Mouse (Mus musculus): ENCODE data around the gene Klc4. TPM values are rescaled to one million over a fixed set of nuclear protein-coding genes. Genes with fewer than 3 reads are reported as not detected.

Gene Klc4
- polyA plus RNA-seq, 1 experiment from 2014 or later: 32.8 TPM

- no peaks in the 10 kb centered on the region for H3K9me3 ChIP-seq (ENCODE audit: control insufficient read depth, low read length)
- under 1% methylated on average over 87 of the region's 90 CpGs for WGBS
- H3K27ac ChIP-seq (replicated peaks; ENCODE audit: low read depth, low read length): peak within 1 kb of the TSS; percentile 89
- H3K27me3 ChIP-seq (ENCODE audit: control insufficient read depth, insufficient read depth, low read length): no peaks in the 10 kb centered on the region
- DNase-seq: peak; percentile 95
- peak within 1 kb of the TSS; percentile 93 for H3K4me3 ChIP-seq (replicated peaks; ENCODE audit: low read depth, low read length)
- H3K9ac ChIP-seq (replicated peaks; ENCODE audit: low read length): peak within 1 kb of the TSS; percentile 91
- H3K4me2 ChIP-seq (ENCODE audit: low read length): peak within 1 kb of the TSS; percentile 78
- peaks cover 36% of the 10 kb centered on the region for H3K36me3 ChIP-seq (ENCODE audit: control insufficient read depth, insufficient read depth, low read length)
- peaks cover 33% of the 10 kb centered on the region for H3K4me1 ChIP-seq (ENCODE audit: control insufficient read depth, insufficient read depth, low read length)
- ATAC-seq (ENCODE audit: low FRiP score, low TSS enrichment): peak; percentile 86
These were observed 16.8 kb downstream of the Klc4 start, which contains the start of gene Ptk7 for GRCm38 (mm10) chr17:46628791-46629684. Ptk7 (minus strand) TSS chr17:46629504.

DNA sequence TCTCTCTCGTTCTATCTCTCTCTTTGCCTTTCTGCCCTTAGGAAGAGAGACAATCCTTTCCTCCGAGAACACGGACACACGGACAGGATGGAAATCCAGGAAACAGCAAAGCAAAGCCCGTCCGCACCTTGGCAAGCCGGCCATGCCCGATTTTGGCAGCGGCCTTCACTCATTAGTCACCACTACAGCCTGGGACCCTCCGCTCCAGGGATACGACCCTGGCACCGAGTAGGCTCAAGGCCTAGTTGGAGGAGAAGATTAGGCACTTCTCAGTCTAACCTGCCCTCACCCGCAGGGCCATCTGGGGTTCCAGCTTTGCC lies 17.4 kb downstream of the Klc4 start:
- peak overlapping the region; percentile 93 for H3K4me3 ChIP-seq (replicated peaks; ENCODE audit: low read depth, low read length)
- H3K9me3 ChIP-seq (ENCODE audit: control insufficient read depth, low read length): no peaks in the 10 kb centered on the region
- H3K9ac ChIP-seq (replicated peaks; ENCODE audit: low read length): peak overlapping the region; percentile 91
- peaks cover 30% of the 10 kb centered on the region for H3K36me3 ChIP-seq (ENCODE audit: control insufficient read depth, insufficient read depth, low read length)
- ATAC-seq (ENCODE audit: low FRiP score, low TSS enrichment) (no peak), DNase-seq (no peak)
- peak overlapping the region; percentile 89 for H3K27ac ChIP-seq (replicated peaks; ENCODE audit: low read depth, low read length)
- H3K27me3 ChIP-seq (ENCODE audit: control insufficient read depth, insufficient read depth, low read length): no peaks in the 10 kb centered on the region
- 0% methylated on average over 13 of the region's 13 CpGs for WGBS
- H3K4me2 ChIP-seq (ENCODE audit: low read length): peak overlapping the region; percentile 78
- peaks cover 37% of the 10 kb centered on the region for H3K4me1 ChIP-seq (ENCODE audit: control insufficient read depth, insufficient read depth, low read length)

DNA sequence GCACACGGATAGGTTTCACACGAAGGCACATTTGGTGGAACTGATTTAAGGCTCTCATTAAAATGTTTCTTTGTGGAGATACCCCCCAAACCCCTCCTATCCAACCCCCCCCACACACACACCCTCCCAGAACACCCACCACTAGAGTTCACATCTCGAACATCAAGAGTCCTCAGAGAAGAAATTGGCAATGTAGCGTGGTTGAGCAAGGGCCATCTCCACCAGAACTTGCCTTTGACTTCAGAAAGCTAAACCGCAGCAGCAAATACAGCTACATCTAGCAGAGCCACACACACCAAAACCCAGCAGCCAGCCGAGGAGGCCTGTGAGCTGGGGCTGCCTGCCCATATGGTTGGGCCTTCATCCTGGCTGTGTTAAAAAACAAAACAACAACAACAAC lies 18.4 kb downstream of the Klc4 start:
- H3K4me1 ChIP-seq (ENCODE audit: control insufficient read depth, insufficient read depth, low read length): peaks cover 37% of the 10 kb centered on the region
- peak overlapping the region; percentile 78 for H3K4me2 ChIP-seq (ENCODE audit: low read length)
- no peaks in the 10 kb centered on the region for H3K9me3 ChIP-seq (ENCODE audit: control insufficient read depth, low read length)
- H3K27ac ChIP-seq (replicated peaks; ENCODE audit: low read depth, low read length): no peak overlapping the region
- H3K9ac ChIP-seq (replicated peaks; ENCODE audit: low read length): peak overlapping the region; percentile 91
- H3K4me3 ChIP-seq (replicated peaks; ENCODE audit: low read depth, low read length): peak overlapping the region; percentile 93
- ATAC-seq (ENCODE audit: low FRiP score, low TSS enrichment) (no peak), DNase-seq (no peak)
- 74% methylated on average over 6 of the region's 6 CpGs for WGBS
- no peaks in the 10 kb centered on the region for H3K27me3 ChIP-seq (ENCODE audit: control insufficient read depth, insufficient read depth, low read length)
- H3K36me3 ChIP-seq (ENCODE audit: control insufficient read depth, insufficient read depth, low read length): peaks cover 20% of the 10 kb centered on the region

GRCm38 (mm10) chr17:46624598-46624997 lies 21.2 kb downstream of the Klc4 start:
- 77% methylated on average over 12 of the region's 12 CpGs for WGBS
- Histone ChIP-seq H3K4me3 (replicated peaks; ENCODE audit: low read depth, low read length) (no peak overlapping the region), H3K9me3 (ENCODE audit: control insufficient read depth, low read length) (no peaks in the 10 kb centered on the region), H3K4me2 (ENCODE audit: low read length) (no peak overlapping the region), H3K27ac (replicated peaks; ENCODE audit: low read depth, low read length) (no peak overlapping the region), H3K36me3 (ENCODE audit: control insufficient read depth, insufficient read depth, low read length) (no peaks in the 10 kb centered on the region), H3K9ac (replicated peaks; ENCODE audit: low read length) (peak overlapping the region; percentile 14; the same call in 1 of the 2 replicates), H3K27me3 (ENCODE audit: control insufficient read depth, insufficient read depth, low read length) (no peaks in the 10 kb centered on the region), H3K4me1 (ENCODE audit: control insufficient read depth, insufficient read depth, low read length) (peaks cover 38% of the 10 kb centered on the region)
- ATAC-seq (ENCODE audit: low FRiP score, low TSS enrichment): no peak
- DNase-seq: no peak

GRCm38 (mm10) chr17:46623819-46624557 lies 21.8 kb downstream of the Klc4 start:
- 29% methylated on average over 10 of the region's 10 CpGs for WGBS
- peaks cover 44% of the 10 kb centered on the region for H3K4me1 ChIP-seq (ENCODE audit: control insufficient read depth, insufficient read depth, low read length)

DNA sequence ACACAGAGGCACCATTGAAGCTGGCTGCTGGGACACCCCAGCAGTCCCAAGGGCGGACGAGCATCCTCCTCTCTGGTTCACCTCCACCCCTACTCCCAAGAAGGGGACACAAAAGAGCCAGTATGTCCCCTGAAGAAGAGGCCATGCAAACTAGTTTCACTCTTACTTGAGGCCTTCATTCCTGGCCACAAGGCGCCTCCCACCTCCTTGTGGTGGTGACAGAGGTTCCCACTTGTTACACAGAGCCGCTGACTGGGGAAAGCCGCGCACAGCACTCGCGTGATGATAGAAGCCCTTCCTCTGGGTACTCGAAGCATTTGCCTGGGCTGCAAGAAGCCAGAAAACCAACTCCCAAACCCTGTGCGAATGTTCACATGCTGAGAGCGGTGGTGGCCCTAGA lies 23.6 kb downstream of the Klc4 start:
- Histone ChIP-seq H3K9me3 (ENCODE audit: control insufficient read depth, low read length) (no peaks in the 10 kb centered on the region), H3K27me3 (ENCODE audit: control insufficient read depth, insufficient read depth, low read length) (no peaks in the 10 kb centered on the region), H3K4me2 (ENCODE audit: low read length) (no peak overlapping the region), H3K9ac (replicated peaks; ENCODE audit: low read length) (no peak overlapping the region), H3K4me1 (ENCODE audit: control insufficient read depth, insufficient read depth, low read length) (peaks cover 50% of the 10 kb centered on the region), H3K27ac (replicated peaks; ENCODE audit: low read depth, low read length) (no peak overlapping the region), H3K36me3 (ENCODE audit: control insufficient read depth, insufficient read depth, low read length) (no peaks in the 10 kb centered on the region), H3K4me3 (replicated peaks; ENCODE audit: low read depth, low read length) (no peak overlapping the region)
- DNase-seq: no peak
- WGBS: 88% methylated on average over 11 of the region's 11 CpGs
- no peak for ATAC-seq (ENCODE audit: low FRiP score, low TSS enrichment)

More at GRCm38 (mm10) chr17:46623819-46624557, 21.8 kb downstream of the Klc4 start:
- Histone ChIP-seq H3K9ac (replicated peaks; ENCODE audit: low read length) (peak overlapping the region; percentile 27), H3K27ac (replicated peaks; ENCODE audit: low read depth, low read length) (0 out of 2 replicates have a peak overlapping the region, but pooled peaks have one; percentile 28), H3K9me3 (ENCODE audit: control insufficient read depth, low read length) (no peaks in the 10 kb centered on the region), H3K36me3 (ENCODE audit: control insufficient read depth, insufficient read depth, low read length) (no peaks in the 10 kb centered on the region), H3K4me2 (ENCODE audit: low read length) (no peak overlapping the region), H3K27me3 (ENCODE audit: control insufficient read depth, insufficient read depth, low read length) (no peaks in the 10 kb centered on the region), H3K4me3 (replicated peaks; ENCODE audit: low read depth, low read length) (no peak overlapping the region)
- DNase-seq (no peak), ATAC-seq (ENCODE audit: low FRiP score, low TSS enrichment) (no peak)

DNA sequence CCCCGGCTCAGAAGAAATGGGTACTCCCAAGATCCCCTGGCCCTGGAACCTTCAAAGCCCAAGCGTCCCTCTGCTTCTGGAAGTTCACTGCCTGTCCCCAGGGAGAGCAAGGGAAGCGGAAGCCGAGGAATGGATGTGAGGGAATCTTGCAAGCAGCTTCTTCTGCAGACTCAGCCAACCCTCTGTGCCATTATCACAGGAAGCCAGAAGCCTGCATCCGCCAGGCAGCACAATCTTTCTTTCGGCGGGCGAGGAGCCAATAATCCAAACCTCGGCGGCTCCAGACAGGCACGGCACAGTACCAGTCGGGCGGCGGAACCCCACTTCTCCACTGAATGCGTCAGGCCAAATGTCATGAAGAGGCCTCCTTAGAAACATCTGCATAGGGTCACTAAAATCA lies 24.5 kb downstream of the Klc4 start:
- Histone ChIP-seq H3K36me3 (ENCODE audit: control insufficient read depth, insufficient read depth, low read length) (no peaks in the 10 kb centered on the region), H3K4me2 (ENCODE audit: low read length) (no peak overlapping the region), H3K27ac (replicated peaks; ENCODE audit: low read depth, low read length) (no peak overlapping the region), H3K9me3 (ENCODE audit: control insufficient read depth, low read length) (no peaks in the 10 kb centered on the region), H3K4me1 (ENCODE audit: control insufficient read depth, insufficient read depth, low read length) (peaks cover 43% of the 10 kb centered on the region), H3K9ac (replicated peaks; ENCODE audit: low read length) (no peak overlapping the region), H3K27me3 (ENCODE audit: control insufficient read depth, insufficient read depth, low read length) (no peaks in the 10 kb centered on the region), H3K4me3 (replicated peaks; ENCODE audit: low read depth, low read length) (no peak overlapping the region)
- ATAC-seq (ENCODE audit: low FRiP score, low TSS enrichment): no peak
- 76% methylated on average over 15 of the region's 15 CpGs for WGBS
- peak; percentile 35 for DNase-seq

DNA sequence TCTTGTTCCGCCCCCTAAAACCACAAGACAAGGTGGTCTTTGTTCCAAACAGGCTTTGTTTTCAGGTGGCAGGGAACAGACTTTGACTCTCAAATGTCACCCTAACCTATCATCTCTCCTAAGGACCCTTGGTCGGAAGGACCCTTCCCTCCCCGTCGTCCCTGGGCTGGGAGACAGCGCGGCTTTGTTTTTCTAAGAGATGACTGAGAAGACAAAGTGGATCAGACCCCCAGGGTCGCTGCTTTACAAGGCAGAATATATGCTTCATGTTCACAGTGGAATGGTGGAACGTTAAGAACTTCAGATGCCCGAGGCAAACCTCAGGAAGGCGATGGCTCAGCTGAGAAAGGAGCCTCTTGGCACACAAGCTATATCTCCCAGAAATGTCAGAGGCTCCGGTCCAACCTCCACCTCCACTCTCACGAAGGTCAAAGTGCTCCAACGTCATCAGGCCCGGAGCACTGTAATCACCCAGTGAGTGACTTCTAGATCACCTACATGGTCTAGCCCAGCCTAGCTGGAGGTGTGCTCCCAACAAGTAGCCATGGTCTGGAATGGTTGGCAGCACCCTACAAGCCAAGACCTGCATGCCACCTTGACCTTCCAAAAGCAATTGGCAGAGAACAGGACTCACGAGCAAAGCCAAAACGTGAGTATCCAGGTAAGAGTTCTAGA lies 26.0 kb downstream of the Klc4 start:
- peak; percentile 55 for DNase-seq
- no peak overlapping the region for H3K4me3 ChIP-seq (replicated peaks; ENCODE audit: low read depth, low read length)
- H3K9me3 ChIP-seq (ENCODE audit: control insufficient read depth, low read length): no peaks in the 10 kb centered on the region
- ATAC-seq (ENCODE audit: low FRiP score, low TSS enrichment): no peak
- peak overlapping the region; percentile 73 for H3K27ac ChIP-seq (replicated peaks; ENCODE audit: low read depth, low read length)
- H3K36me3 ChIP-seq (ENCODE audit: control insufficient read depth, insufficient read depth, low read length): no peaks in the 10 kb centered on the region
- 30% methylated on average over 16 of the region's 16 CpGs for WGBS
- peak overlapping the region; percentile 34 for H3K4me2 ChIP-seq (ENCODE audit: low read length)
- H3K27me3 ChIP-seq (ENCODE audit: control insufficient read depth, insufficient read depth, low read length): no peaks in the 10 kb centered on the region
- H3K4me1 ChIP-seq (ENCODE audit: control insufficient read depth, insufficient read depth, low read length): peaks cover 41% of the 10 kb centered on the region
- H3K9ac ChIP-seq (replicated peaks; ENCODE audit: low read length): peak overlapping the region; percentile 36; the same call in 1 of the 2 replicates

Data from midbrain, embryonic 14.5 days (tissue).